Mouse (Mus musculus) lung, postnatal 14 days (tissue): Measurements from ENCODE around the gene Prdm16.

ENCODE experiments used
- DNase-seq: peaks from one replicate; pipeline ENCODE4 v3.0.0; 2021

The Prdm16 gene

GRCm38 (mm10) chr4:154414885-154415284 lies 221.8 kb downstream of the Prdm16 start:
- DNase-seq: no peak

DNA sequence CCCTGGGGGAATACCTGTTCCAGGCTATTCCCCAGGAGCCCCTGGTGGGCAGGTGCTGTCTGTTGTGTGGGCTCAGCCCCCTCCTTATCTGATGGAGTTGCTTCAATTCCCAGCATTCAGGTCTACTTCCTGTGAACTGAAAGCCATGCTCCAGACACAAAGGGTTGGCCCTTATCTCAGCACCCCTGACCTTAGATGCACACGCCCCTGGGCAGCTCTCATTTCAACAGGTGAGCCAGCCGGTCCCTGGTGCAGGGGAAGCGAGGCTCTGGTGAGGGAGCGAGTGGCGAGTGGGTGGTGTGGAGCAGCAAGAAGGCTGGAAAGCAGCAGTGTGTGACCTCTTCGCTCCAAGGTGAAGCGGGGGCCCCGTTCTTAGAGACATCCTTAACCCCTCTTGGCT lies 226.1 kb downstream of the Prdm16 start:
- DNase-seq: no peak

GRCm38 (mm10) chr4:154409841-154410240 lies 226.8 kb downstream of the Prdm16 start:
- DNase-seq: no peak

- no peak for DNase-seq
Measured at GRCm38 (mm10) chr4:154409237-154409721, 227.4 kb downstream of the Prdm16 start.

GRCm38 (mm10) chr4:154402948-154403347 lies 233.7 kb downstream of the Prdm16 start:
- DNase-seq: no peak

GRCm38 (mm10) chr4:154401982-154402932 lies 234.4 kb downstream of the Prdm16 start:
- peak; percentile 48 for DNase-seq

GRCm38 (mm10) chr4:154401379-154401778 lies 235.3 kb downstream of the Prdm16 start:
- DNase-seq: no peak

- DNase-seq: no peak
Measured at GRCm38 (mm10) chr4:154400256-154401171, 236.2 kb downstream of the Prdm16 start.

DNA sequence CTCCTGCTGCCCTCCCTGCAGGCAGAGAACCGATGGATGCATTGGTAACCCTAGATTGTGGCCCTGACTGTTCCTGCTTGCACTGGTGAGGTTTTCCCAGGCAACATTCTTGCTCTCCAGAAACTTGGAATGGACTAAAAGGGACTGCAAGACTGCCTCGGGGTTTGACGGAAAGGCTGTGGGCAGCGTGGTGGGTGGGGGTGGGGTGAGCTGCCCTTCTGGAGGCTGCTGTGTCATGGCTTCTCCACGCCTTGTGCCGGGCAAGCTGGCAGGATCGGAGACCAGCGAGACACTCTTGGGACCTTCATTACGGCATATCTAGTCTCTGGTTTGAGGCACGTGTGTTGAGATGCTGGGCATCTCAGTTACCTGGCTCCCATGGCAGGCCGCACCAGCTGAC lies 237.0 kb downstream of the Prdm16 start:
- no peak for DNase-seq

- DNase-seq: no peak
Measured at GRCm38 (mm10) chr4:154396652-154397301, 239.9 kb downstream of the Prdm16 start.

GRCm38 (mm10) chr4:154394123-154394722 lies 242.4 kb downstream of the Prdm16 start:
- DNase-seq: no peak

- peak; percentile 55 for DNase-seq
Measured at GRCm38 (mm10) chr4:154393196-154394122, 243.2 kb downstream of the Prdm16 start.

GRCm38 (mm10) chr4:154392641-154393040 lies 244.0 kb downstream of the Prdm16 start:
- DNase-seq: peak; percentile 19

GRCm38 (mm10) chr4:154390333-154391080 lies 246.2 kb downstream of the Prdm16 start:
- peak; percentile 20 for DNase-seq

DNA sequence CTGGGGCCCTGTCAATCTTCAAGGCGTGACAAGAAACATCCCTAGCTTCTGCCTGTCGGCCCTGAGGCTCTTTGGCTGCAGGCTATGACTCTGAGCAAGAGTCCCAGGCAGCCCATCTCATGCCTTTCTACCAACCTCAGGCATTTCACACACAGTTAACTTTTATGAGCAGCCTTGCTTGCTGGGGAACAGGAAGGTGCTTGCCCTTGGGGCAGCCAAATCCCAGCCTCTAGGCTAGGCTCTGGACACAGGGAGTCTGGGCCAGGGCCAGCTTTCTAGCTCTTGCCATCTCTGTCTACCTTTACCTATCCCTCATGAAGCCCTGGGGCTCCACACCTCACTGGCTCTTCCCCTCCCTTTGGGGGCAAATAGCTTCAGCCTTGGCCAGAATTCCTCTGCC lies 247.0 kb downstream of the Prdm16 start:
- no peak for DNase-seq

GRCm38 (mm10) chr4:154386810-154387209 lies 249.9 kb downstream of the Prdm16 start:
- DNase-seq: no peak

DNA sequence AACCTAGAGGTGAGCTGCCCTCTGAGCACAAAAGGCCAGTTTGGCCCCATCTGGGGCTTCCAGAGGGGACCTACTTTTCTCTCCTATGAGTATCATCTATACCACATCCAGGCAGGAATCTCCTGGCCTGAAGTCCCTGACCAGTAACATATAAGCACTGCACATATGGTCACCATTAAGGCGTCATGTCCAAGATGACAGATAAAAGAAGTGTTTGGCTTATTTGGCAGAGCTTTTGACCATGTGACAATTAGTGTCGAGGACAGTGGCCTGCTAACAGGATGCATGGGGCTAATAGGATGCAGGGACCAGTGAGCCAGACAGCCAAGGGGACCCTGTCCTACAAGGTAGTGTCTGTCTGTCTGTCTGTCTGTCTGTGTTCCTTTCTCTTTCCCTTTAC lies 250.8 kb downstream of the Prdm16 start:
- DNase-seq: no peak

DNA sequence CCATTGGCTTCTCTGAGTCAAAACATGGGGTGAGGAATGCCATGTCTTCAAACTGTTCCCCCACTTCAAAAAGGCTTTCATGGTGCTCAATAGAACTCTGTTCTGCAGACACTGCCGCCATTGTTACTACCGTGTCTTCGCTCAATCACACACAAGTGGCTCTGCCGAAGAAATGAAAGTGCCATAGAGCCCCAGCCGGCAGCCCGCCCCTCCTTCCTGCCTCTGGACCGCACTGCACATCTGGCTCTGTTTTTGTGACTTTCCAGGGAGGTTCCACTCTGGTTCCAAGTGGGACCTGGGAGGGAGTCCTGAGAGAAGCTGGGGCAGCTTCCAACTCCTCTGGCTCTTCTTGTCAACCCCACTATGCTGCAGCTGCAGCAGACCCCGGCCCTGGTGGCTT lies 251.5 kb downstream of the Prdm16 start:
- no peak for DNase-seq

DNA sequence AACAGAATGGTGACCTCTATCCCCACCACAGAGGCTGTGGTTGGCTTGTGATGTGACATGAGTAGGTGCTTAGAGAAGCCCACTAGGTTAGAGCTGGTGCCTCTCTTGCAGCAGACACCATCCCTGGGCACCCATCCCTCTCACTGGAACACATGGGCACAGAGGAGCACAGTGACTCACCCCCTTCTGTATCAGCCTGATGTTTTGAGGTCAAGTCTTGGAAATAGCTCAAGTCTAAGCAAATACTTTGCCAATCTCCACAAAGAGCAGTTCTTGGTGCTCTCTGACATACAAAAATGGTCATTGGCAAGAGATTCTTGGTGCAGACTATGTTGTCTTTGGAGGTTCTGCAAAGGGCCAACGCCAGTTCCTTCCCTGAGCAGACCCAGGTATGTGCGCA lies 257.8 kb downstream of the Prdm16 start:
- no peak for DNase-seq

DNA sequence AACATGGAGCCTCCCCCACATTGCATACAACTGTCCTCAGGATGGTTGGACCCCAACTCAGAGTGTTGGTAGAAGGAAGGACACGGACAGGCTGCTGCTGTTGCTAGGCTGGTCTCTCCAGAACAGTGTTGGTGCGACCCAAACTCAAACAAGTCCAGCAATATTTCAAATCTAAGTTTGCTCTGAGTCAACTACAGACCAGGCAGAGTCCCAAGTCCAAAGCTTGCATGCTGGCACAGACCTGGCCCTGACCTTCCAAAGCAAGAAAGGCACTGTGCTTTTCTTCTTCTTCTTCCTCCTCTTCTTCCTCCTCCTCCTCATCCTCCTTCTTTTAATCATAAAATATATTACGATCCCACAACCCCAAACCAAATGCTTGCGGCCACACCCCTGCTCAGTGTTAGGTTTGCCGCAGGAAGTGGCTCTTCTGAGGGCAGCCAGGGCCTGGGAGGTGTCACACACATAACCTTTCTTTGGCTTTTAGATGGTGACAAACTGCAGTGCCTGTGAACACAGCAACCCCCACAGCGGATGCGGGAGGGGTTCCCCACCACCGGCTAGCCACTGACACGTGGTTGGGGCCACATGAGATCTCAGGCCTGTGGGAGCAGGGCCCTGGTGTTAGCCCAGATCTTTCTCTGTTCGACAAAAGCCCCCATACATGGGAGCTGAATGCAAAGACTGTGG lies 260.6 kb downstream of the Prdm16 start:
- no peak for DNase-seq
